Mouse (Mus musculus) hindbrain, embryonic 11.5 days (tissue): ENCODE data around the gene A3galt2. TPM values are rescaled to one million over a fixed set of nuclear protein-coding genes. Genes with fewer than 3 reads are reported as not detected.

Source experiments
- ATAC-seq: fragments of 200-750 bp; cut with Nextera tagmentation; 2 replicates; pipeline ENCODE4 v1.8.0; 2017; ENCODE audit warnings: mild to moderate bottlenecking, moderate TSS enrichment, moderate library complexity; ENCODE audit not compliant: low FRiP score
- DNase-seq: peaks from one replicate; pipeline ENCODE4 v3.0.0-alpha.2; 2015; ENCODE audit warnings: low spot score
- H3K27ac ChIP-seq: fragments of 300-500 bp; sonication (generic); 2 replicates; pipeline ENCODE4 v1.5.1; 2014; ENCODE audit warnings: mild to moderate bottlenecking, low read depth, low read length
- H3K27me3 ChIP-seq: fragments of 300-500 bp; sonication (generic); 2 replicates; pipeline ENCODE4 v1.6.1; 2014; ENCODE audit warnings: mild to moderate bottlenecking, low read length, moderate library complexity, mixed read lengths; ENCODE audit not compliant: control insufficient read depth, insufficient read depth
- H3K36me3 ChIP-seq: fragments of 300-500 bp; sonication (generic); 2 replicates; pipeline ENCODE4 v1.6.1; 2014; ENCODE audit warnings: mild to moderate bottlenecking, low read length, moderate library complexity, mixed read lengths; ENCODE audit not compliant: control insufficient read depth, insufficient read depth
- H3K4me1 ChIP-seq: fragments of 300-500 bp; sonication (generic); replicated peaks from 2 replicates; pipeline ENCODE4 v1.6.1; 2014; ENCODE audit warnings: low read length, mixed read lengths; ENCODE audit not compliant: control insufficient read depth, insufficient read depth
- H3K4me2 ChIP-seq: fragments of 300-500 bp; sonication (generic); replicated peaks from 2 replicates; pipeline ENCODE4 v1.6.1; 2014; ENCODE audit warnings: mild to moderate bottlenecking, low read depth, low read length
- H3K4me3 ChIP-seq: fragments of 300-500 bp; sonication (generic); 2 replicates; pipeline ENCODE4 v1.5.1; 2014; ENCODE audit warnings: low read depth, low read length
- H3K9ac ChIP-seq: fragments of 300-500 bp; sonication (generic); 2 replicates; pipeline ENCODE4 v1.6.1; 2014; ENCODE audit warnings: low read depth, low read length
- H3K9me3 ChIP-seq: fragments of 300-500 bp; sonication (generic); 2 replicates; pipeline ENCODE4 v1.6.1; 2016; ENCODE audit warnings: low read length; ENCODE audit not compliant: control insufficient read depth
- WGBS: fragments of 180-500 bp; shearing (Covaris S2); extraction: QIAGEN DNeasy Blood & Tissue Kit; methylation state at CpG from one replicate; pipeline ENCODE4 v1.1.7; 2014; 5-methylcytosine and 5-hydroxymethylcytosine counted together
- polyA plus RNA-seq: library from polyadenylated mRNA; unstranded; fragments of >200 nt; fragmentation: Nextera tagmentation; extraction: Ambion mirVana; gene quantifications from 2 replicates; pipeline ENCODE4 v1.2.1, GENCODE M21; 2014

The A3galt2 gene
- polyA plus RNA-seq, 1 experiment from 2014 or later, result 0.51 TPM

GRCm38 (mm10) chr4:128804426-128805149 is 49.4 kb downstream of the A3galt2 start:
- H3K27ac ChIP-seq, result peak overlapping the region; percentile 12; the same call in 1 of the 2 replicates
- no peak for ATAC-seq
- peak; percentile 43 for DNase-seq
- WGBS, result 5% methylated on average over 6 of the region's 6 CpGs
- H3K27me3 ChIP-seq, result no peaks in the 10 kb centered on the region
- peak overlapping the region; percentile 78 for H3K4me3 ChIP-seq
- H3K9me3 ChIP-seq, result no peaks in the 10 kb centered on the region
- H3K4me2 ChIP-seq, result peak overlapping the region; percentile 83
- H3K9ac ChIP-seq, result peak overlapping the region; percentile 99
- peaks cover 13% of the 10 kb centered on the region for H3K4me1 ChIP-seq
- no peaks in the 10 kb centered on the region for H3K36me3 ChIP-seq

- Histone ChIP-seq H3K27me3 (no peaks in the 10 kb centered on the region), H3K4me3 (peak overlapping the region; percentile 78), H3K9me3 (no peaks in the 10 kb centered on the region), H3K4me2 (peak overlapping the region; percentile 83), H3K9ac (peak overlapping the region; percentile 99), H3K36me3 (no peaks in the 10 kb centered on the region), H3K4me1 (peaks cover 13% of the 10 kb centered on the region), H3K27ac (peak overlapping the region; percentile 98)
- WGBS, result under 1% methylated on average over 51 of the region's 74 CpGs
- no peak for ATAC-seq
- peak; percentile 63 for DNase-seq
Observed at GRCm38 (mm10) chr4:128805150-128806042, 50.2 kb downstream of the A3galt2 start.

- Histone ChIP-seq H3K4me1 (peaks cover 13% of the 10 kb centered on the region), H3K9me3 (no peaks in the 10 kb centered on the region), H3K9ac (peak within 1 kb of the TSS; percentile 99), H3K27ac (peak within 1 kb of the TSS; percentile 98), H3K27me3 (no peaks in the 10 kb centered on the region), H3K4me2 (peak within 1 kb of the TSS; percentile 83), H3K4me3 (peak within 1 kb of the TSS; percentile 78), H3K36me3 (no peaks in the 10 kb centered on the region)
- ATAC-seq, result peak; percentile 75
- WGBS, result under 1% methylated on average over 35 of the region's 111 CpGs
- DNase-seq, result peak; percentile 80
Observed at GRCm38 (mm10) chr4:128806043-128806826, 51.1 kb downstream of the A3galt2 start, which contains the start of gene Zfp362. Zfp362 (minus strand) TSS chr4:128806045.

- Histone ChIP-seq H3K4me1 (peaks cover 13% of the 10 kb centered on the region), H3K4me3 (peak overlapping the region; percentile 78), H3K4me2 (peak overlapping the region; percentile 83), H3K36me3 (no peaks in the 10 kb centered on the region), H3K9ac (peak overlapping the region; percentile 99), H3K27me3 (no peaks in the 10 kb centered on the region), H3K27ac (peak overlapping the region; percentile 98), H3K9me3 (no peaks in the 10 kb centered on the region)
- ATAC-seq, result peak; percentile 71
- DNase-seq, result peak; percentile 73
- WGBS, result under 1% methylated on average over 15 of the region's 15 CpGs
Observed at GRCm38 (mm10) chr4:128806827-128807179, 51.6 kb downstream of the A3galt2 start.

GRCm38 (mm10) chr4:128811382-128812056 is 56.4 kb downstream of the A3galt2 start:
- Histone ChIP-seq H3K4me1 (no peaks in the 10 kb centered on the region), H3K4me2 (peak overlapping the region; percentile 51), H3K36me3 (no peaks in the 10 kb centered on the region), H3K9ac (peak overlapping the region; percentile 57), H3K4me3 (peak overlapping the region; percentile 40), H3K27me3 (no peaks in the 10 kb centered on the region), H3K27ac (no peak overlapping the region), H3K9me3 (no peaks in the 10 kb centered on the region)
- ATAC-seq (peak; percentile 88), DNase-seq (peak; percentile 79)
- WGBS, result 16% methylated on average over 16 of the region's 16 CpGs

GRCm38 (mm10) chr4:128817011-128817410 is 61.8 kb downstream of the A3galt2 start:
- H3K36me3 ChIP-seq, result no peaks in the 10 kb centered on the region
- 66% methylated on average over 7 of the region's 7 CpGs for WGBS
- ATAC-seq (no peak), DNase-seq (no peak)
- H3K4me1 ChIP-seq, result no peaks in the 10 kb centered on the region
- no peaks in the 10 kb centered on the region for H3K9me3 ChIP-seq
- H3K4me2 ChIP-seq, result no peak overlapping the region
- H3K9ac ChIP-seq, result no peak overlapping the region
- no peak overlapping the region for H3K4me3 ChIP-seq
- H3K27me3 ChIP-seq, result no peaks in the 10 kb centered on the region
- no peak overlapping the region for H3K27ac ChIP-seq
